Mouse (Mus musculus): ENCODE results near the gene Gm3618. TPM values are rescaled to one million over a fixed set of nuclear protein-coding genes. Genes with fewer than 3 reads are reported as not detected.
"Not testable (repeated sequence)": the region's sequence is repeated elsewhere in the genome, so short reads cannot be mapped to it uniquely, and the experiment has no call there.

The Gm3618 gene
- polyA plus RNA-seq (2015; fragmentation: Nextera tagmentation; extraction: Ambion mirVana), result not detected in 2 replicates

- not testable (repeated sequence) for H3K4me1 ChIP-seq (ENCODE audit: insufficient read depth); H3K4me2 ChIP-seq (ENCODE audit: low read depth, low read length); H3K4me3 ChIP-seq (ENCODE audit: low read depth, low read length); H3K9ac ChIP-seq (replicated peaks); H3K36me3 ChIP-seq (replicated peaks; ENCODE audit: insufficient read depth, low read length); H3K27ac ChIP-seq (ENCODE audit: low read depth); DNase-seq; ATAC-seq; H3K27me3 ChIP-seq (ENCODE audit: insufficient read depth, low read length); H3K9me3 ChIP-seq (ENCODE audit: low read length)
- WGBS (ENCODE audit: insufficient replicate concordance), result no CpG with 5 or more reads among the region's 10 CpGs
Observed at GRCm38 (mm10) chr14:6343578-6343977, at the start of gene Gm3618. Gene Gm3618, minus strand, starts transcription at chr14:6343678.

- not testable (repeated sequence) for H3K36me3 ChIP-seq (replicated peaks; ENCODE audit: insufficient read depth, low read length); H3K4me3 ChIP-seq (ENCODE audit: low read depth, low read length); H3K4me2 ChIP-seq (ENCODE audit: low read depth, low read length); ATAC-seq; H3K9me3 ChIP-seq (ENCODE audit: low read length); H3K27me3 ChIP-seq (ENCODE audit: insufficient read depth, low read length); H3K27ac ChIP-seq (ENCODE audit: low read depth); H3K9ac ChIP-seq (replicated peaks); H3K4me1 ChIP-seq (ENCODE audit: insufficient read depth); DNase-seq
- WGBS (ENCODE audit: insufficient replicate concordance), result 55% methylated on average over 2 of the region's 4 CpGs
Observed at GRCm38 (mm10) chr14:6390219-6390618, 46.7 kb upstream of the Gm3618 start, which contains the start of gene Gm16440. Gene Gm16440, minus strand, starts transcription at chr14:6390319.

- H3K9me3 ChIP-seq (ENCODE audit: low read length); H3K27ac ChIP-seq (ENCODE audit: low read depth); DNase-seq; H3K27me3 ChIP-seq (ENCODE audit: insufficient read depth, low read length); H3K9ac ChIP-seq (replicated peaks); H3K4me2 ChIP-seq (ENCODE audit: low read depth, low read length); H3K36me3 ChIP-seq (replicated peaks; ENCODE audit: insufficient read depth, low read length); ATAC-seq; H3K4me1 ChIP-seq (ENCODE audit: insufficient read depth); H3K4me3 ChIP-seq (ENCODE audit: low read depth, low read length): not testable (repeated sequence)
- whole genome bisulfite sequencing (ENCODE audit: insufficient replicate concordance), result 75% methylated on average over 2 of the region's 2 CpGs
Observed at GRCm38 (mm10) chr14:6304743-6305142, 38.7 kb downstream of the Gm3618 start, which contains the start of gene Gm21103. Gene Gm21103, minus strand, starts transcription at chr14:6304843.

GRCm38 (mm10) chr14:6286931-6287715, 56.4 kb downstream of the Gm3618 start, which contains the start of gene Gm3411:
Gene Gm3411, minus strand, starts transcription at chr14:6287250.
- not testable (repeated sequence) for H3K4me2 ChIP-seq (ENCODE audit: low read depth, low read length); H3K4me1 ChIP-seq (ENCODE audit: insufficient read depth); H3K9me3 ChIP-seq (ENCODE audit: low read length); H3K9ac ChIP-seq (replicated peaks); ATAC-seq; H3K4me3 ChIP-seq (ENCODE audit: low read depth, low read length); H3K27me3 ChIP-seq (ENCODE audit: insufficient read depth, low read length); H3K27ac ChIP-seq (ENCODE audit: low read depth); H3K36me3 ChIP-seq (replicated peaks; ENCODE audit: insufficient read depth, low read length)
- WGBS (ENCODE audit: insufficient replicate concordance), result 2% methylated on average over 32 of the region's 57 CpGs
- peak; percentile 16 for DNase-seq

Other genes with a start within 250 kb of the Gm3618 start
- gene Gm8206, start 249.7 kb downstream of the Gm3618 start, polyA plus RNA-seq (2015; fragmentation: Nextera tagmentation; extraction: Ambion mirVana), result not detected in 2 replicates
- gene Gm3468, start 235.0 kb downstream of the Gm3618 start, polyA plus RNA-seq (2015; fragmentation: Nextera tagmentation; extraction: Ambion mirVana), result not detected in 2 replicates
- gene Gm3476, start 217.9 kb downstream of the Gm3618 start, polyA plus RNA-seq (2015; fragmentation: Nextera tagmentation; extraction: Ambion mirVana), result not detected in 2 replicates
- gene Gm21560, start 124.4 kb downstream of the Gm3618 start, polyA plus RNA-seq (2015; fragmentation: Nextera tagmentation; extraction: Ambion mirVana), result not detected in 2 replicates
- gene Gm3411, start 56.4 kb downstream of the Gm3618 start, polyA plus RNA-seq (2015; fragmentation: Nextera tagmentation; extraction: Ambion mirVana), result not detected in 2 replicates
- not detected in 2 replicates for gene Gm21103, start 38.8 kb downstream of the Gm3618 start, polyA plus RNA-seq (2015; fragmentation: Nextera tagmentation; extraction: Ambion mirVana)
- not detected in 2 replicates for gene Gm16440, start 46.6 kb upstream of the Gm3618 start, polyA plus RNA-seq (2015; fragmentation: Nextera tagmentation; extraction: Ambion mirVana)
- 0.12 TPM in 1 of 2 replicates, not detected in the other for gene Gm3591, start 68.8 kb upstream of the Gm3618 start, polyA plus RNA-seq (2015; fragmentation: Nextera tagmentation; extraction: Ambion mirVana)
- not detected in 2 replicates for gene Gm3594, start 100.9 kb upstream of the Gm3618 start, polyA plus RNA-seq (2015; fragmentation: Nextera tagmentation; extraction: Ambion mirVana)
- gene Gm8356, start 193.6 kb upstream of the Gm3618 start, polyA plus RNA-seq (2015; fragmentation: Nextera tagmentation; extraction: Ambion mirVana), result not detected in 2 replicates
- gene Gm3629, start 246.9 kb upstream of the Gm3618 start, polyA plus RNA-seq (2015; fragmentation: Nextera tagmentation; extraction: Ambion mirVana), result not detected in 2 replicates